Mouse (Mus musculus): Measurements from ENCODE around the gene Ugt1a8. TPM values are rescaled to one million over a fixed set of nuclear protein-coding genes. Genes with fewer than 3 reads are reported as not detected.

Gene Ugt1a8
- polyA plus RNA-seq, 1 experiment = not detected

GRCm38 (mm10) chr1:88240072-88240471 is 152.5 kb downstream of the Ugt1a8 start:
- H3K27ac ChIP-seq (ENCODE audit: insufficient read depth, low read depth, low read length) = no peak overlapping the region
- TF ChIP-seq POLR2A (IDR thresholded peaks at IDR 0.05; ENCODE audit: insufficient read depth, low read depth, low read length) (no peak), CTCF (IDR thresholded peaks at IDR 0.05; ENCODE audit: insufficient read depth, low read depth, low read length) (no peak)
- 76% methylated on average over 5 of the region's 5 CpGs for whole genome bisulfite sequencing
- H3K4me1 ChIP-seq (ENCODE audit: control insufficient read depth, insufficient read depth, low read length) = no peaks in the 10 kb centered on the region
- H3K4me3 ChIP-seq (ENCODE audit: insufficient read depth, low read depth, low read length) = no peak overlapping the region

GRCm38 (mm10) chr1:88240579-88240978 is 153.0 kb downstream of the Ugt1a8 start:
- TF ChIP-seq POLR2A (IDR thresholded peaks at IDR 0.05; ENCODE audit: insufficient read depth, low read depth, low read length) = no peak
- no peak for TF ChIP-seq CTCF (IDR thresholded peaks at IDR 0.05; ENCODE audit: insufficient read depth, low read depth, low read length)
- WGBS = 71% methylated on average over 4 of the region's 4 CpGs
- H3K4me1 ChIP-seq (ENCODE audit: control insufficient read depth, insufficient read depth, low read length) = no peaks in the 10 kb centered on the region
- no peak overlapping the region for H3K4me3 ChIP-seq (ENCODE audit: insufficient read depth, low read depth, low read length)
- H3K27ac ChIP-seq (ENCODE audit: insufficient read depth, low read depth, low read length) = no peak overlapping the region

GRCm38 (mm10) chr1:88243861-88244260 is 156.2 kb downstream of the Ugt1a8 start:
- Histone ChIP-seq H3K4me3 (ENCODE audit: insufficient read depth, low read depth, low read length) (no peak overlapping the region), H3K4me1 (ENCODE audit: control insufficient read depth, insufficient read depth, low read length) (no peaks in the 10 kb centered on the region), H3K27ac (ENCODE audit: insufficient read depth, low read depth, low read length) (no peak overlapping the region)
- WGBS = 66% methylated on average over 5 of the region's 5 CpGs
- no peak for TF ChIP-seq CTCF (IDR thresholded peaks at IDR 0.05; ENCODE audit: insufficient read depth, low read depth, low read length)
- no peak for TF ChIP-seq POLR2A (IDR thresholded peaks at IDR 0.05; ENCODE audit: insufficient read depth, low read depth, low read length)

GRCm38 (mm10) chr1:88245881-88246280 is 158.3 kb downstream of the Ugt1a8 start:
- no peak for TF ChIP-seq POLR2A (IDR thresholded peaks at IDR 0.05; ENCODE audit: insufficient read depth, low read depth, low read length)
- no peak for TF ChIP-seq CTCF (IDR thresholded peaks at IDR 0.05; ENCODE audit: insufficient read depth, low read depth, low read length)
- no peaks in the 10 kb centered on the region for H3K4me1 ChIP-seq (ENCODE audit: control insufficient read depth, insufficient read depth, low read length)
- WGBS = 80% methylated on average over 6 of the region's 6 CpGs

GRCm38 (mm10) chr1:88246386-88246785 is 158.8 kb downstream of the Ugt1a8 start:
- Histone ChIP-seq H3K4me3 (ENCODE audit: insufficient read depth, low read depth, low read length) (no peak overlapping the region), H3K27ac (ENCODE audit: insufficient read depth, low read depth, low read length) (no peak overlapping the region), H3K4me1 (ENCODE audit: control insufficient read depth, insufficient read depth, low read length) (no peaks in the 10 kb centered on the region)
- WGBS = 49% methylated on average over 6 of the region's 6 CpGs
- no peak for TF ChIP-seq CTCF (IDR thresholded peaks at IDR 0.05; ENCODE audit: insufficient read depth, low read depth, low read length)
- TF ChIP-seq POLR2A (IDR thresholded peaks at IDR 0.05; ENCODE audit: insufficient read depth, low read depth, low read length) = no peak

More at GRCm38 (mm10) chr1:88245881-88246280, 158.3 kb downstream of the Ugt1a8 start:
- Histone ChIP-seq H3K27ac (ENCODE audit: insufficient read depth, low read depth, low read length) (no peak overlapping the region), H3K4me3 (ENCODE audit: insufficient read depth, low read depth, low read length) (no peak overlapping the region)

- WGBS = 42% methylated on average over 2 of the region's 2 CpGs
- no peaks in the 10 kb centered on the region for H3K4me1 ChIP-seq (ENCODE audit: control insufficient read depth, insufficient read depth, low read length)
- no peak overlapping the region for H3K27ac ChIP-seq (ENCODE audit: insufficient read depth, low read depth, low read length)
- TF ChIP-seq CTCF (IDR thresholded peaks at IDR 0.05; ENCODE audit: insufficient read depth, low read depth, low read length) (no peak), POLR2A (IDR thresholded peaks at IDR 0.05; ENCODE audit: insufficient read depth, low read depth, low read length) (no peak)
- H3K4me3 ChIP-seq (ENCODE audit: insufficient read depth, low read depth, low read length) = no peak overlapping the region
These were observed 160.0 kb downstream of the Ugt1a8 start for GRCm38 (mm10) chr1:88247660-88248059.

GRCm38 (mm10) chr1:88248658-88249057 is 161.0 kb downstream of the Ugt1a8 start:
- Histone ChIP-seq H3K4me1 (ENCODE audit: control insufficient read depth, insufficient read depth, low read length) (no peaks in the 10 kb centered on the region), H3K27ac (ENCODE audit: insufficient read depth, low read depth, low read length) (no peak overlapping the region), H3K4me3 (ENCODE audit: insufficient read depth, low read depth, low read length) (no peak overlapping the region)
- WGBS = 67% methylated on average over 4 of the region's 4 CpGs
- TF ChIP-seq POLR2A (IDR thresholded peaks at IDR 0.05; ENCODE audit: insufficient read depth, low read depth, low read length) = no peak
- TF ChIP-seq CTCF (IDR thresholded peaks at IDR 0.05; ENCODE audit: insufficient read depth, low read depth, low read length) = no peak

GRCm38 (mm10) chr1:88249596-88249995 is 162.0 kb downstream of the Ugt1a8 start:
- Histone ChIP-seq H3K4me1 (ENCODE audit: control insufficient read depth, insufficient read depth, low read length) (no peaks in the 10 kb centered on the region), H3K27ac (ENCODE audit: insufficient read depth, low read depth, low read length) (no peak overlapping the region), H3K4me3 (ENCODE audit: insufficient read depth, low read depth, low read length) (no peak overlapping the region)
- WGBS = 76% methylated on average over 7 of the region's 7 CpGs
- TF ChIP-seq CTCF (IDR thresholded peaks at IDR 0.05; ENCODE audit: insufficient read depth, low read depth, low read length) (no peak), POLR2A (IDR thresholded peaks at IDR 0.05; ENCODE audit: insufficient read depth, low read depth, low read length) (no peak)

- H3K4me1 ChIP-seq (ENCODE audit: control insufficient read depth, insufficient read depth, low read length) = no peaks in the 10 kb centered on the region
- WGBS = 83% methylated on average over 5 of the region's 5 CpGs
- TF ChIP-seq CTCF (IDR thresholded peaks at IDR 0.05; ENCODE audit: insufficient read depth, low read depth, low read length) = no peak
- TF ChIP-seq POLR2A (IDR thresholded peaks at IDR 0.05; ENCODE audit: insufficient read depth, low read depth, low read length) = no peak
- no peak overlapping the region for H3K4me3 ChIP-seq (ENCODE audit: insufficient read depth, low read depth, low read length)
- no peak overlapping the region for H3K27ac ChIP-seq (ENCODE audit: insufficient read depth, low read depth, low read length)
These were observed 162.4 kb downstream of the Ugt1a8 start for GRCm38 (mm10) chr1:88250023-88250422.

- TF ChIP-seq POLR2A (IDR thresholded peaks at IDR 0.05; ENCODE audit: insufficient read depth, low read depth, low read length) (no peak), CTCF (IDR thresholded peaks at IDR 0.05; ENCODE audit: insufficient read depth, low read depth, low read length) (no peak)
- no peaks in the 10 kb centered on the region for H3K4me1 ChIP-seq (ENCODE audit: control insufficient read depth, insufficient read depth, low read length)
- no peak overlapping the region for H3K27ac ChIP-seq (ENCODE audit: insufficient read depth, low read depth, low read length)
- H3K4me3 ChIP-seq (ENCODE audit: insufficient read depth, low read depth, low read length) = no peak overlapping the region
- 75% methylated on average over 8 of the region's 8 CpGs for WGBS
These were observed 165.5 kb downstream of the Ugt1a8 start for GRCm38 (mm10) chr1:88253106-88253505.

All from olfactory bulb, adult 2 months (tissue).